Mouse (Mus musculus) T-helper 1 cell (primary cell): ENCODE measurements around the gene Shq1.

Experiments
- in situ Hi-C: fragments of 300-600 bp; cut with MboI, MseI; formaldehyde crosslinking; loops from one replicate; pipeline ENCODE4 v1.15.1; 2025; ENCODE audit warnings: high pct_unique_total_duplicates

Gene Shq1

DNA sequence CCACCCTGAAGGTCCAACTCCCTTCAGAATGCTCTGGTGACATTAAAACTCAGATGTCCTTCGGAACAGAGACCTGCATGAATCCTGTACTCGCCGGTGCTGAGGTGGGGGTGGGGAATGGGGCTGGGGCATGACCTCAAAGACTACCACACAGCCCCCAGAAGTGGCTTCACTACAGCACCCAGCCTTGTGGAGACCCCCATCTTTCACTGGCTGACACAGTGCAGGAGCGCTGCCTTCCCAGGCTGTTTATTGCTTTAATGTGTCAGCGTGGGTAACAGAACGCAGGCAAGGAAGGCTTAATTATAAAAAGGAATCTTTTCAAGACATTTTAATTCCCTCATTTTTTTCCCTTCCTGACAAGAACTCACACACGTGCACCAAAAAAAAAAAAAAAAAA is 137.6 kb downstream of the Shq1 start:
- in situ Hi-C loops = no loop called here

DNA sequence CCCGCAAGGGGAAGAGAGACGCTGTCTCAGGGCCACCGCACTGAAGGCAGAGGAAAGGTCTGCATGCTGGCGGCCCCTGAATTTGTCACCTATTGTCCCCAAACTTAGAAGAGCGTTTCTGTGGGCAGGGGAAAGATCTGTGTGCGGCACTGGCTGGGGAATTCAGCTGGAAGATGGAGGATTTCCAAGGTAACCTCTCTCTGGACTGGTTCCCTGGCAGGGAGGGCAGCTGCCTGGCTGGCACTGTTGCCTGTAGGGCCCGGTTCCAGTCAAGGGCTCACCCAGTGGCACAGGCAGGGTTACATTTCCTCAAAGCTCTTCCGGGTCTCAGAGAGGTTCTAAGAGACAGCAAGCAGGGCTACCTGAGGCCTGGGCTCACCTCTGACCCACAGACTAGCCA is 138.6 kb downstream of the Shq1 start:
- in situ Hi-C loops = no loop called here

DNA sequence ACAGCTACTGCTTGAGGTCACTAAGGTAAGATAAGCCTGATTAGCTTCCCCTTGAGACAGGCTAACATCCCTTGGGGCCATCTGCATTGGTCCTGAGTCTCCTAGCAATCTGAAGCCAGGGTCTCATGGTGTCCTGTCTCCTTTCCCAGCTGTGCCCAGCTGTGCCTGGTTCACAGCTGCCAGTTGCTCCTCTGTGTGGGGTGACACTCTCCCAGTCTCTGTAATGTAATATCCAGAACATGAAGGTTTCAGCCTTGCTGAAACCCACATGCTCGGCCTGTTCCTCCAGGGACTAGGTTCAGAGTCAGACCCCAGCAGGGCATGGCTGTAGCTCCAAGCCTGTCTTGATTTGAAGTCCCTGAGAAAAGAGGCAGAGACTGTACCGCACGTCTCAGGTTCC is 141.3 kb downstream of the Shq1 start:
- in situ Hi-C loops = no loop called here

DNA sequence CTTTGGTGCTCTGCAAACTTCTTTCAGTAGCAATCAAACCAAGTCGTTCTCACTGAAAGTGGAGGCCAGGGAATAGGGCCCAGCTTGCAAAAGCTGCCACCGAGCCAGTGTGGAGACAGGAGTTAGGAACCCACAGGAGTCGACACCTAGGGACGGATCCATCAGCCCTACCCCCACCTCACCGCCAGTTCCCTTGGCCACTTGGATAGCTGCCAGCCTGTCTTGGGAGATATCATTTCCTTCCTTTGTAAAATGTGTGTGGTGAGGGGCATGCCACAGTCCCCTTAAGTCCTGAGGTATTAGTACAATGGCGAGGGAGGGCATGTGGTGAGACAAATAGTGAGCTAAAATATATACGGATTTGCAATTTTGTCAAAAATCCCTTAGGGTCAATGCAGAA is 142.4 kb downstream of the Shq1 start:
- in situ Hi-C loops = no loop called here

DNA sequence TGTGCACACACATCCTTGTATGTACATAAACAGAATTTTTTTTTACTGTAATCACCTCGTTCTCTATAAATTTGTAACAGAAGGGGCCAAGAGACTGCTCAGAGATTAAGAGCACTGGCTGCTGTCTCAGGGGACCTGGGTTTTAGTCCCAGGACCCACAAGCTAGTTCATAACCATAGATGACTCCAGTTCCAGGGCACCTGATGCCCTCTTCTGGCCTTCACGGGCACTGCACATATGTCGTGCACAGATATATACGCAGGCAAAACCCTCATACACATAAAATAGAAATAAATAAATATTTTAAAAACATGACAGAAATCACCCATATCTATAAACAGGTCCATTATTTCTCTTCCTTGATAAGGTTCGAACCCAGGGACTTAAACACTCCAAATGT is 143.0 kb downstream of the Shq1 start:
- in situ Hi-C loops = no loop called here

DNA sequence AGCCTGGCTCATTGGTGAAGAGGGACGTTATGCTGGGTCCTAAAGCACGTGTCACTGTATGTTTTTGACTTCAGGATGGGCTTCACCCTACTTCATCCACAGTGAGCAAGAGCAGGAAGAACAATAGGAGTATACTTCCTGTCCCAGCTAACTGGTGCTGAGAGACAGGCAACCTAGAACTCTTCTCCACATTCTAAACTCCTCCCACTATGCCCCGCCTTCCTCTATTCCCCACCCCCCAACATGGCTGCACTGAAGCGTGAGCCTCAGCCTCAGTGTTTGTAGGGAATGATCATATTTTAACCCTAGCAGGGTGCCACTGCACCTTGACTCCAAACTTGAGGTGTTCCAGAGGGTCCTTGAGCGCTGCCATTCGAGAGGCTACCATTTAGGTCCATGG is 143.8 kb downstream of the Shq1 start:
- in situ Hi-C loops = no loop called here

DNA sequence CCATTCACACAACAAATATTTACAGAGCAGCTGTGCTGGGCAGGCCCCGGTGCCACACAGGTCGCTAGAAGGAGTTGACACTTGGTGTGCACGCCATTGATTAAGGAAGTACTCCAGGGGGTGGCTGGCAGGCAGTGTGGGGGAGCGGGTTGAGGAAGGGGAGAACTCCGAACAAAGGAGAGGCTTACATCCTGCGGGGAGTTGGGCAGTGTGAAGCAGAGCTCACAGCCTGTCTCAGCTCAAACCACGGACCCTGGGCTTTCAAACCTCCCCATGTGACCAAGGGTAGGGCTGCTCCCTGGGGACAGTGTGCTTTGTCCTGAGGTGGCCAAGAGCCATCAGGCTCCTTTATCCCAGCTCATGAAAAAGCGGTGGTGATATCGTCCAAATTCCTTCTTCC is 144.9 kb downstream of the Shq1 start:
- in situ Hi-C loops = no loop called here

DNA sequence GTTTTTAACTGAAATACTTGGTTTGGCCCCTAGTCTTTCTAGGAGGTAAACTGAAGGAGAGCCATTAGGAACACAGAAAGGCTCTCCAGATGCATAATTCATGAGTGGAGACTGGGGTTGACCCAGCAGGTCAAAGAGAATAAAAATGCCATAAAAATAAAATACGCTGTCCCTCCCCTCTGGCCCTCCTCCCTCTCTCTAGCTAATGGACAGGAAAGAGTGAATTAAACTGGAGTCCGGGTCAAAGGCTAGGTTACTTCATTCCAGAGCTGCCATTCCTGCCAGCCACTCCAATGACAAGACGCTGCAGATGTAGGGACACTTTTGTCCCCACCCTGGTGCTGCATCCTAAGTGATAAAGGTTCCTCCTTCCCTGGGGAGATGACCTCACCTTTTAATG is 145.5 kb downstream of the Shq1 start:
- in situ Hi-C loops = no loop called here

DNA sequence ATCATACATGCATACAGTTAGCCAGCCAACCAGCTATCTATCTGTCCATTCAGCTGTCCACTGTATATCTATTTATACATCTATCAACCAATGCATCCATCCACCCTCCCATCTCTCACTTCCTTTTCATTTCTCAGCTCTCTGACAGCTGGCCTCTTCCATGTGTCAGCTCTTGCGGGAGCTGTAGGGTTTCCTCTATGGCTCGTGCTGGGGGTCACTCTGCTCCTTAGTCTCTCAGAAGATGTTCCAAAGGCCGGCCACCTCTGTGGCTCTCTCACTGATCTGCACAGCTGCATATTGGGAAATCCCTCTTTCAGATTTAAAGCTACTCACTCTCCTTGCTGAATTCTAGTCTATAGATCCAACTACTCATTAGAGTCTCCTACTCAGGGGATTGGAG is 148.5 kb downstream of the Shq1 start:
- in situ Hi-C loops = no loop called here

DNA sequence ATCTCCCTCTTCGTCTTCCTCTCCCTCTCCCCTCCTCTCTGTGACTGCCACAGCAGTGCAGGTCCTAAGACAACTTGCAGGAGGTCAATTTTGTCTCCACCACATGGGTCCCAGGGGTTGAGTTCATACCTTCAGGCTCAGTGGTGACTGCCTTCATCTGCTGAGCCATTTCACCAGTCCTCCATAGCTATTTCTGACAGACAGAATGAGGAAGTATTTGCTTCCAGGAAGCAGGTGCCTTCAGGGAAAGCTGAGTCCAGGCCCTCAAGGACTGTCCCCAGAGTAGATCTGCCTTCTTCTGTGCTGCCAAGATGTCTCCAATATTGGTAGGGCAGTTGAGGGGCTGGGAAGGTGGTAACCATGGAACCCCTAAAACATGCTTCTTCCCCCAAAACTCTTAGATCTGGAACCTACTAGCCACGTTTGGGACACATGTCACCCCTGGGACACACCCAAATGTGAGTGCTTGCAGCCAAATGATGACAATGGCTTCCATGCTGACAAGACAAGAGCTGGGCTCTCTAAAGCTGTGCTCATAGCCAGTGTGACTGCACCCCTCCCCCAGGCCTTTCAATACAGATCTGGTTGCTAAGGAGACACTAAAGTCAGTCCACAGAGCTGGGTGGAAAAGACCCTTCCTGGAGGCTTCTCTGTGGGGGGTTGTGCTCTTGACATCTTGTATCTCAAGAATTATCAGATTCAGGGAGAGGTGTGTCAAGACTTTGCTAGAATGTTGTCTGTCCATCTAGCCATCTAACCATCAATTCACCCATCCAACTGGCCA is 149.2 kb downstream of the Shq1 start:
- in situ Hi-C loops = no loop called here

DNA sequence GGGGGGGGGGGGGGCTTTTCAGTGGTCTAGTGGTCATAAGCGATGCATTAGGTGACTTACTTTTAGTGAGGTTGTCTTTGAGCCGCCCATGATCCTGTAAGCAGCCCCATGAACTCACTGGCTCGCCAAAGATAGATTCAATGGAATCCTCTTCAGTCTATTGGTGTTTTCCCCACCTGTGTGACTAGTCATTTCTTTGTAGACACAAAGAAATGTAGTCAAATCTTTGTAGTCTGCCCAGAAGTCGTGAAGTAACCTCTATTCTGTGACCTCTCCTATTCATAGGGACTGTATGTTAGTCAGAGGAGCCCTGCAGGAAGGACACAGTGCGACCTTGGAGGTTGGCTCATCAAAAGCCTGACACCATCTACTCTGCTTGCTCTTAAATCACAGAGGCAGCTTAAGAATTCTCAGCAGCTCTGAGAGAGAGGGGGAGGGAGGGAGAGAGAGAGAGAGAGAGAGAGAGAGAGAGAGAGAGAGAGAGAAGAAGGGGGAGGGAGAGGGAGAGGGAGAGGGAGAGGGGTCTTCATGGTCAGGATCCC is 150.3 kb downstream of the Shq1 start:
- in situ Hi-C loops = no loop called here

DNA sequence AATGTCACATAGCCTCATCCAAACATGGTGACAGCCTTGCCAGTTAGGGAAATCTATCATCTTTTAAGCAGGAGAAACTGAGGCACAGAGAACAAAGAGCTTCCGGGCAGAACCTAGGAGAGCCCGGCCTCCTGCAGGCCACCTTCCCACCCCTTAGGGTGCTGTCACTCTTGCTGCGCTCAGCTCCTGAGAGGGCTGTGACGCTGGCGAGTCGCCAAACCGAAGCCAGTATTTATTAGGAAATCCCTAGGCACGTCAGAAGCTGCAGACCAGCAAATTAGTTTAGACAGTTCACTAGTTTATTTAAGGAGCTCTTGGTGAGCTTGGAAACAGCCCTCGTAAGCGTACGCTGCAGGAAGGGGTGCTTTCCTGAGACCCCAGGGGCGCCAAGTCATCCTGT is 151.1 kb downstream of the Shq1 start:
- in situ Hi-C loops = no loop called here
